Mouse (Mus musculus) small intestine, adult 2 months (tissue): ENCODE measurements around the gene Rarres2.

Experiments
- CTCF ChIP-seq: fragments of 200-500 bp; IDR thresholded peaks from 2 replicates; pipeline ENCODE4 v1.5.1; 2012; ENCODE audit warnings: low read depth, mild to moderate bottlenecking, control low read depth, inconsistent platforms, low read length, moderate library complexity, mixed read lengths; ENCODE audit not compliant: insufficient replicate concordance, insufficient read length; ENCODE audit errors: extremely low read depth
- POLR2A ChIP-seq: fragments of 200-500 bp; IDR thresholded peaks from 2 replicates; pipeline ENCODE4 v1.6.1; 2012; ENCODE audit warnings: low read depth, mild to moderate bottlenecking, control low read depth, inconsistent platforms, low read length, moderate library complexity

GRCm38 (mm10) chr6:48594043-48594738, 21.6 kb upstream of the Rarres2 start:
- TF ChIP-seq POLR2A (no peak), CTCF (no peak)
